Mouse (Mus musculus) lung, postnatal 14 days (tissue): ENCODE measurements around the gene 1700015G11Rik.
A peak's percentile ranks its signal among the peaks of the same experiment; 100 is the strongest.

Experiments used
- DNase-seq: peaks from one replicate; pipeline ENCODE4 v3.0.0; 2021

Gene 1700015G11Rik

GRCm38 (mm10) chr7:52015628-52016027 lies at the start of gene 1700015G11Rik:
TSS of gene 1700015G11Rik (minus strand) at chr7:52015728.
- no peak for DNase-seq

DNA sequence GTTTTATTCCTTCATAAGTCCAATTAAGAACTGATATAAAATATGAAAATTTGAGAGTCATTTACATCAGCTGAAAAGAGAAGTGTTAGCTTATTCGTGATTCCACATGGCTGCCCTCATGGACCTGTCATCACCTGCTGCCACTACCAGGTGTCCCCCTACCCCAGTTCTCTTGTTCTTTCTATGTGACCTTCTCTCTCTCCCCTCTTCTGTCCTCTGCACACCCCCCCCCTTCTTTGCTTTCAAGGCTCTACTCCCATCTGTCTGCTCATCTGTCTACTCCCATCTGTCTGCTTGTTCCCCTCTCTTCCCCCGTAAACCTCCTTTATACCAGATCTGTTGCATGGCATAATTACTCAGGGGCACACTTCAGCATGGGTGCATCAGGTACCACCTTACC lies 41.4 kb upstream of the 1700015G11Rik start:
- DNase-seq, result no peak

DNA sequence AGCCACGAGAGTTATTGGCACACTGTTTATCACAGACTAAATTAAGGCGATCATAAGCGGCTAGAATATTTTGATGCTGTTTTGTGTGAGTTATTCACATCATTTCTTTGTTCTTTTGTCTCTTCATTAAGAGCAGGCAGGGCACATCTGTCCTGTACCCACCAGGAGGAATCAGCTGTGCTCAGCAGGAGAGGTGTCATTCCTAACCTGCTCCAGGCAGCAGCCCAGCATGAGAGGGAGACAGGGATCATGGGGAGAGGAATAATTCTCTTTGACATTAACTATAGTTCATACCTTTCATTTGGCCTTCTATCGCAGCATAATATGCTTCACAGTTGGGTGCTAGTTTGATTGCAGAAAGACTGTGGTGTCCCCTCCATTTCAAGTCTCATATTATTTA lies 40.7 kb upstream of the 1700015G11Rik start:
- no peak for DNase-seq

DNA sequence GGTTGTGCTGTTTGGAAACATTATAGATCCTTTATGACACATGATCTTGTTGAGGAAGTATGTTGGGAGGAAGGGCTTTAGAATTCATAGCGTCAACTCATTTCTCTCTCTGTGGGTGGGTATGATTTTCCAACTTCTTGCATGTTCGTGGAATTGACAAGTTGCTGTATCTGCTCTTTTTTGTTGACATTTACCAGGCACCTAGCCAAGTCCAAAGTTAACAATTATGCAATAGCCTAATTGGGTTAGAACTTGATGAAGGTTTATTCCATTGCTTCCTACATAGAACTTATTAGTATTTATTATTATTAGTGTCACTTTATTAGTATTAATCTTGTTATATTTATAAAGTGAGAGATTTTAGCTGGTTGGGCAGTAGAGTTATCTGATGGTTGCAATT lies 40.3 kb upstream of the 1700015G11Rik start:
- DNase-seq, result no peak

- peak; percentile 13 for DNase-seq
These were observed 22.4 kb upstream of the 1700015G11Rik start for GRCm38 (mm10) chr7:52037600-52038582.

GRCm38 (mm10) chr7:52024050-52024626 lies 8.6 kb upstream of the 1700015G11Rik start:
- no peak for DNase-seq

- no peak for DNase-seq
These were observed 6.5 kb upstream of the 1700015G11Rik start for GRCm38 (mm10) chr7:52022039-52022438.

DNA sequence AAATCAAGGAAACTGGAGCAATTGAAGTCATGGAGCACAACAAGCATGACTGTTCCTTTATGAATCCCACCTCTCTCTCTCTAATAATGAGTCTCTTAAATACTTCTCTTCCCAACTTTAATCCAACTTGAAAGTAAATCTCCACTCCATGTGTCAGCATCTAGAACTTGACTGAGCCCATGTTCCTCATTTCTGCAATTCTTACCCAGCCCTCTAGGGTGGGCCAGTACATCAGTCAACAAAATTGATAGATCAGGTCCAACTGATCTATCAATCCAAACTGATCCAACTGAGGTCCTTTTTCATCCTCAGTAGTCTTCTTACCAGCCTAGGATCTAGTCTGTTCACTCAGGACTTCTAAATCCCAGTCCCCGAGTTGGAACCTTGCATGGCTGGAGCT lies 348 bp downstream of the 1700015G11Rik start:
- no peak for DNase-seq

- no peak for DNase-seq
These were observed 2.1 kb downstream of the 1700015G11Rik start for GRCm38 (mm10) chr7:52013457-52013856.

- no peak for DNase-seq
These were observed 8.4 kb downstream of the 1700015G11Rik start for GRCm38 (mm10) chr7:52007138-52007537.

DNA sequence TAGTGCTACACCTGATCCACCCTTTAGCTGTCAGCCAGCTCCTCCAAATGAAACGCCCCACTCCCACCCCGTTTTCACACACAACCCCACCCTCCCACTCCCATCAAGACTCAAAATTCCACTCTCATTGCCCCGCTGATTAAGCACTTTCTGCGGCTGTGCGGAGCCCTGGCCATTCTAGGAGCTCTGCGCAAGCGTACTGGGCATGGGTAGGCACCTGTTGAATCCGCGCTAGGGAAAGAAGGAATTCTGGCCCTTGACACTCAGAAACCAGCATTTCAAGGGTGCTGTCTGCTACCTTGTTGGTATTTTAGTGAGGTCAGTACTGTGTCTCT lies 9.3 kb downstream of the 1700015G11Rik start:
- no peak for DNase-seq

DNA sequence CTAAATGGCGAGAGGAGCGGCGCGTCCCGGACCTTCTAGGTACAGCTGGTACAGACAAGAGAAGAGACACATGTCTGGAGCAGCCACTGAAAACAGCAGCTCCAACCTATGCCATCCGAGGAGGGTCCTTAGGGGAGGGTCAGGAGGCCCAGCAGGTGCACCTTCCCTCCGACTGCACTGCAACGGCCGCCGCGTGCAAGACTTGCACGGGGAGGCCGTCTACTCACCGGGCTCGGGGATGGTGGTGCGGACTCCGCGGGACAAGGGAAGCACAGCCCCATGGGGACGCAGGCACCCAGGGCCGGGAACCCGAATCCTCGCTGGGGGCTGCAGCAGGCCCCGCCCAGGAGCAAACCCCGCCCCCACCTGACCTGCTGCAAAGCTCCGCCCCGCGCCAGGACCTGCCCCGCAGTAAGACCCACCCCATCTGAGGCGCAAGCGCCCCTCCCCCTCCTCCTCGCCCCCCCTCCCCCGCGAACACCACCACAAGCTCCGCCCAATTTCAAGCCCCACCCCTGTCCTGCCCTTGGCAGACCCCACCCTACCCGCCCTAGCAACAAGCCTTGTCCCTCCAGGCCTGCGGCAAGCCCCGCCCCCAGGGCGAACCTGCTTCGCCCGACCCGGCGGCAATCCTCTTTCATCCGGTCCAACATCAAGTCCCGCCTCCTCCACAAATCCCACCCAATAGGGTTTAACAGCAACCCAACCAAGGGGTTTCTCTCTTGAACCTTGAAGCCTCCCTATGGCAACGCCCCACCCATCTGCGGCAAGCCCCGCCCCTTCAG lies 9.8 kb downstream of the 1700015G11Rik start, which contains the start of gene Svip:
TSS of gene Svip (minus strand) at position 508 of the 785 bp plus-strand sequence.
- peak; percentile 84 for DNase-seq

DNA sequence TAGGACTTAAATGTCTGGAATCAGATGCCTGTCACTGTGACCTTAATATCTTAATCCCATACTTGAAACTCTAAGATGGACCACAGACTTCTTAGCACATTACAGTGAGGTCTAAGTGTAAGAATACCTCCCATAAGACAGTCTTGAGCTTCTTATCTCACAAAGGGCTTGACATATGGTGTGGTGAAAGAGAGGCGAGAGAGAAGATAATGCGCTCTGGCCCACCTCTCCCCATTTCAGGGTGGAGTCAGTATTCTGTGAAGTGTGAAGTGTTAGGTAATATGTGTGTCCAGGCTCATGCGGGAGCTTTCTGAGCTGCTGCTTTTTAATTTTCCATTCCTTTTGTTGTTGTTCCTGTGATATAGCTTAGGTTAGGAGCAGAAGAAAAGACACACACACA lies 24.5 kb downstream of the 1700015G11Rik start:
- no peak for DNase-seq

- no peak for DNase-seq
These were observed 28.6 kb downstream of the 1700015G11Rik start for GRCm38 (mm10) chr7:51986909-51987308.

GRCm38 (mm10) chr7:51985763-51986162 lies 29.8 kb downstream of the 1700015G11Rik start:
- no peak for DNase-seq

DNA sequence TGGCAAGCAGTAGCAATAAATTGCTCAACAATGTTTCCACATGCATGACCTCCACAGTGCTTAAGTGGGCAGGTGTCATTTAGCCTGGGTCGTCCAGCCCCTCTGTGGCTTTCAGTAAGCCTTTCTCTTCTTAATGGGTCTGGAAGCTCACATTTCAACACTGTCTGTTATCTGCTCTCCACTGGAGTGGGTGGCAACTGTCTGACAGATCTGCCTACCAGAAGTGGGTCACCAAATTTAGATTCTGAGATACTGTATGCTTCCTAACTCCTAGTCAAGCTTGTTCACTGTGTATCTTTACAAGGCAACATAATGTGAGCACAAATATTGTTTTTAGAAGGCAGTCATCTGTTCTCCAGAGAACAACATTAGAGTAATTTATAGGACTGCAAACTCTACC lies 33.2 kb downstream of the 1700015G11Rik start:
- no peak for DNase-seq

GRCm38 (mm10) chr7:51979271-51979670 lies 36.3 kb downstream of the 1700015G11Rik start:
- peak; percentile 4 for DNase-seq

DNA sequence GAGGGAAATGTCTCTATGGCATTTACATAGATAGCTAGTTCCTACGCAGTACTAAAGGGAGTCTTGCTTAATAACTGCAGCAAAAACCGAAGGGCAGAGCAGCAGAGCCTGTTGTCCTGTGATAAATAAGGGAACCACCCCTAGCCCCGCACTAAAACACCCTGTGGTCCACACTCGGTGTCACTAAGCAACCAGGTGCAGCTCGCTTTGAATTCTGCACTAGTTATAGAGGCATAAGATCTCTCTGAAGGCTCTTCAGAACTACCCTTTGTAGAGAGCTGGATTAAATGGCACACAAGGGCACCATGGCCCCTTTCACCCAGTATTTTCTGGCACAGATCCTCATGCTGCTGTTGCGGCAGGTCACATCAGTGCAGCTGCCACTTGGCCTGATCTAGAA lies 40.3 kb downstream of the 1700015G11Rik start:
- DNase-seq, result no peak

DNA sequence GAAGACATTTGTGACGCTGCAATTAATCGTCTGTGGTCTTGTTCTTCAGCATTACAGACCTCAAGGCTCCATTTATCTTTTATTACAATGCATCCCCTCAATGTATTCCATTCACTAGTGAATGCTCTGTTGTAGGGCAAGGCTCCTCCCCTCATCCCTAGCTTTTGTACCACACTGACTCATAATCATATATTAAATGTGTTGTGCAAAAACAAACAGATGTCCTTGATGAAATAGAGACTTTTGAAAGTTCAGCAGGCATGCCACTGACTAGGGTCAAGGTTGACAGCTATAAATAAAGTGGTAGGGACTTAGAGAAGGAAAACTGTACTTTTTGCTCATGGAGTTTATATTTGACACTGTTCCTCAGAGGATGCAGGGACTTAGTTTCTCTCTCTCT lies 42.0 kb downstream of the 1700015G11Rik start:
- no peak for DNase-seq

GRCm38 (mm10) chr7:51973091-51973490 lies 42.4 kb downstream of the 1700015G11Rik start:
- no peak for DNase-seq

GRCm38 (mm10) chr7:51972252-51972855 lies 43.2 kb downstream of the 1700015G11Rik start:
- DNase-seq, result peak; percentile 44

GRCm38 (mm10) chr7:51969379-51969778 lies 46.1 kb downstream of the 1700015G11Rik start:
- DNase-seq, result no peak

GRCm38 (mm10) chr7:51967581-51967980 lies 47.9 kb downstream of the 1700015G11Rik start:
- DNase-seq, result no peak
